Mouse (Mus musculus) forebrain, embryonic 16.5 days (tissue): ENCODE measurements around the gene Ifnz. TPM values are rescaled to one million over a fixed set of nuclear protein-coding genes. Genes with fewer than 3 reads are reported as not detected.
"Not testable (repeated sequence)": the region's sequence is repeated elsewhere in the genome, so short reads cannot be mapped to it uniquely, and the experiment has no call there.

Experiments used
- ATAC-seq: fragments of 200-750 bp; cut with Nextera tagmentation; 2 replicates; pipeline ENCODE4 v1.8.0; 2017; ENCODE audit warnings: mild to moderate bottlenecking, moderate library complexity
- H3K27ac ChIP-seq: fragments of 300-500 bp; sonication (generic); 2 replicates; pipeline ENCODE4 v1.5.1; 2014; ENCODE audit warnings: low read length, control low read depth
- H3K27me3 ChIP-seq: fragments of 300-500 bp; sonication (generic); replicated peaks from 2 replicates; pipeline ENCODE4 v1.6.1; 2014; ENCODE audit warnings: low read length; ENCODE audit not compliant: control insufficient read depth, insufficient read depth
- H3K36me3 ChIP-seq: fragments of 300-500 bp; sonication (generic); 2 replicates; pipeline ENCODE4 v1.6.1; 2014; ENCODE audit not compliant: control insufficient read depth, insufficient read depth
- H3K4me1 ChIP-seq: fragments of 300-500 bp; sonication (generic); replicated peaks from 2 replicates; pipeline ENCODE4 v1.6.1; 2014; ENCODE audit warnings: low read length; ENCODE audit not compliant: control insufficient read depth, insufficient read depth
- H3K4me2 ChIP-seq: fragments of 300-500 bp; sonication (generic); 2 replicates; pipeline ENCODE4 v1.6.1; 2014; ENCODE audit warnings: mild to moderate bottlenecking, low read length, control low read depth
- H3K4me3 ChIP-seq: fragments of 300-500 bp; sonication (generic); replicated peaks from 2 replicates; pipeline ENCODE4 v1.5.1; 2014; ENCODE audit warnings: mild to moderate bottlenecking, low read length, control low read depth
- H3K9ac ChIP-seq: fragments of 300-500 bp; sonication (generic); replicated peaks from 2 replicates; pipeline ENCODE4 v1.6.1; 2014; ENCODE audit warnings: low read depth, low read length, control low read depth
- H3K9me3 ChIP-seq: fragments of 300-500 bp; sonication (generic); 2 replicates; pipeline ENCODE4 v1.6.1; 2016; ENCODE audit warnings: low read length; ENCODE audit not compliant: control insufficient read depth
- WGBS: fragments of 180-500 bp; shearing (Covaris S2); extraction: QIAGEN DNeasy Blood & Tissue Kit; methylation state at CpG from one replicate; pipeline ENCODE4 v1.1.7; 2014; 5-methylcytosine and 5-hydroxymethylcytosine counted together
- polyA plus RNA-seq: library from polyadenylated mRNA; unstranded; fragments of >200 nt; fragmentation: Nextera tagmentation; extraction: Ambion mirVana; gene quantifications from 2 replicates; pipeline ENCODE4 v1.2.1, GENCODE M21; 2015

The Ifnz gene
- polyA plus RNA-seq, 1 experiment from 2014 or later = not detected

- peak; percentile 100 for ATAC-seq
- not testable (repeated sequence) for H3K4me1 ChIP-seq
Measured at GRCm38 (mm10) chr4:88757628-88758031, 24.3 kb upstream of the Ifnz start.

GRCm38 (mm10) chr4:88758751-88759150 is 23.2 kb upstream of the Ifnz start:
- H3K36me3 ChIP-seq, H3K4me3 ChIP-seq, H3K9me3 ChIP-seq, H3K4me1 ChIP-seq, H3K27ac ChIP-seq, ATAC-seq, H3K4me2 ChIP-seq, H3K27me3 ChIP-seq, H3K9ac ChIP-seq: not testable (repeated sequence)
- 89% methylated on average over 6 of the region's 9 CpGs for WGBS

More at GRCm38 (mm10) chr4:88757628-88758031, 24.3 kb upstream of the Ifnz start:
- H3K36me3 ChIP-seq, H3K9me3 ChIP-seq, H3K27ac ChIP-seq, H3K27me3 ChIP-seq: not testable (repeated sequence)
- WGBS = 0% methylated on average over 20 of the region's 21 CpGs
- Histone ChIP-seq H3K9ac (peak overlapping the region; percentile 57), H3K4me3 (peak overlapping the region; percentile 48), H3K4me2 (peak overlapping the region; percentile 86)

GRCm38 (mm10) chr4:88759610-88760268 is 22.2 kb upstream of the Ifnz start, which contains the start of gene Gm13283:
Gene Gm13283 (plus strand): TSS chr4:88760119.
- H3K27ac ChIP-seq, ATAC-seq, H3K4me1 ChIP-seq, H3K9me3 ChIP-seq, H3K9ac ChIP-seq, H3K36me3 ChIP-seq, H3K27me3 ChIP-seq: not testable (repeated sequence)
- Histone ChIP-seq H3K4me2 (peak within 1 kb of the TSS; percentile 60), H3K4me3 (peak within 1 kb of the TSS; percentile 40)
- 26% methylated on average over 7 of the region's 14 CpGs for WGBS

GRCm38 (mm10) chr4:88760431-88760830 is 21.5 kb upstream of the Ifnz start:
- WGBS = 1% methylated on average over 22 of the region's 28 CpGs
- not testable (repeated sequence) for H3K9me3 ChIP-seq, ATAC-seq, H3K36me3 ChIP-seq, H3K27me3 ChIP-seq, H3K9ac ChIP-seq, H3K4me1 ChIP-seq, H3K27ac ChIP-seq
- Histone ChIP-seq H3K4me2 (peak overlapping the region; percentile 60), H3K4me3 (peak overlapping the region; percentile 40)

- H3K27me3 ChIP-seq, H3K4me2 ChIP-seq, H3K27ac ChIP-seq, H3K4me1 ChIP-seq, H3K4me3 ChIP-seq, H3K9ac ChIP-seq, ATAC-seq, H3K9me3 ChIP-seq, H3K36me3 ChIP-seq: not testable (repeated sequence)
- WGBS = 68% methylated on average over 6 of the region's 8 CpGs
Measured at GRCm38 (mm10) chr4:88761776-88762175, 20.2 kb upstream of the Ifnz start.

GRCm38 (mm10) chr4:88762341-88762740 is 19.6 kb upstream of the Ifnz start:
- not testable (repeated sequence) for ATAC-seq, H3K4me3 ChIP-seq, H3K9ac ChIP-seq, H3K36me3 ChIP-seq, H3K27me3 ChIP-seq, H3K27ac ChIP-seq, H3K9me3 ChIP-seq, H3K4me2 ChIP-seq, H3K4me1 ChIP-seq
- WGBS = 59% methylated on average over 8 of the region's 9 CpGs

- H3K36me3 ChIP-seq, H3K9ac ChIP-seq, H3K9me3 ChIP-seq, H3K27ac ChIP-seq, H3K4me1 ChIP-seq, H3K27me3 ChIP-seq, ATAC-seq: not testable (repeated sequence)
- 3% methylated on average over 19 of the region's 42 CpGs for WGBS
- H3K4me2 ChIP-seq = peak overlapping the region; percentile 61
- H3K4me3 ChIP-seq = peak overlapping the region; percentile 40
Measured at GRCm38 (mm10) chr4:88763384-88764018, 18.4 kb upstream of the Ifnz start.

- not testable (repeated sequence) for H3K4me1 ChIP-seq, H3K4me2 ChIP-seq, H3K27ac ChIP-seq, H3K27me3 ChIP-seq, H3K9ac ChIP-seq, H3K36me3 ChIP-seq, H3K4me3 ChIP-seq, ATAC-seq, H3K9me3 ChIP-seq
- WGBS = no CpG with 5 or more reads among the region's 32 CpGs
Measured at GRCm38 (mm10) chr4:88773534-88773933, 8.4 kb upstream of the Ifnz start, which contains the start of gene Gm13290. Gene Gm13290 (plus strand): TSS chr4:88773834.

- no CpG with 5 or more reads among the region's 29 CpGs for WGBS
- H3K4me1 ChIP-seq, H3K4me2 ChIP-seq, H3K9ac ChIP-seq, H3K4me3 ChIP-seq, H3K27ac ChIP-seq, ATAC-seq, H3K9me3 ChIP-seq, H3K36me3 ChIP-seq, H3K27me3 ChIP-seq: not testable (repeated sequence)
Measured at GRCm38 (mm10) chr4:88776622-88777021, 5.3 kb upstream of the Ifnz start, which contains the start of gene Gm13289. Gene Gm13289 (plus strand): TSS chr4:88776922.
